Mouse (Mus musculus): ENCODE measurements around the gene Klk9.

Klk9 gene

GRCm38 (mm10) chr7:43791591-43791990 is at the start of gene Klk9:
Klk9 (plus strand) TSS chr7:43791891.
- no peak for DNase-seq

- DNase-seq, result peak; percentile 43 to 44
These were observed 43.9 kb upstream of the Klk9 start for GRCm38 (mm10) chr7:43747788-43748187.

DNA sequence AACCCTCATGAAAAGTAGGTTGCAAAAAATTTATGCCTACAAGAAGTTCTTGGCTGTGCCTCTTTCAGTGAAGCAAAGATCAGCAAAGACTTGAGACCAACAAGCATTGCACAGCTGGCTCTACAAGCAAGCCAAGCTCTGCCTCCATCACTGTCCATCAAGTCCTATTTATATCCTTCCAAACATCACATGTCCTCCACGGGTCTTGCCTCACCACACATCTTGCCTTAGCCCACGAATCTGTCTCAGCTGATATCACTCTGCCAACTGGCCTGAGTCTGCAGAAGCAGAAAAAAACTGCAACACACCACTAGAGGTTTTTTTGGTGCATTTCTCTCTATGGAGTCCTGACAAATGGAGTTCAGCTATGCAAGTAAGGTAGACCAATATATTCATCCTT is 38.9 kb upstream of the Klk9 start:
- DNase-seq, result no peak

DNA sequence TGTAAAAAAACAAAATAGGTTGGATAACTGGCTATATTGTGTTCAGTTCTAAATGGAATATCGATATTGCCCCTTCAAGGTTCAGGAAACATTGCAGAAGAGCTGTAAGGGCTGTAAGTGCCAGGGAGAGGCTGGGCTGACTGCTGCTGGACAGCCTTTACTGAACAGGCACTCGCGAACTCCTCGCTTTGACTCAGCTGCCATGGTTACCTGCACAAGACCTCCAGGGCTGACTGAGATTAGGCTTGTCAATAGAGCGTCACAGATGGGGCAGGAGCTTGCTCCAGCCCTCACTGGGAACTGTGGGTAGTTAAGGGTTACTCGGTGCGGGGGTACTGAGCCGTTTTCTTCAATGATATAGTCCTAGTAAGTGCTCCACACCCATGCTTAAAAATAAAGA is 25.2 kb upstream of the Klk9 start:
- DNase-seq, result no peak

GRCm38 (mm10) chr7:43768597-43768996 is 23.1 kb upstream of the Klk9 start, which contains the start of gene Klk12:
Klk12 (plus strand) TSS chr7:43768897.
- no peak for DNase-seq

- no peak for DNase-seq
These were observed 22.1 kb upstream of the Klk9 start for GRCm38 (mm10) chr7:43769636-43770035.

GRCm38 (mm10) chr7:43770701-43771100 is 21.0 kb upstream of the Klk9 start:
- no peak for DNase-seq

DNA sequence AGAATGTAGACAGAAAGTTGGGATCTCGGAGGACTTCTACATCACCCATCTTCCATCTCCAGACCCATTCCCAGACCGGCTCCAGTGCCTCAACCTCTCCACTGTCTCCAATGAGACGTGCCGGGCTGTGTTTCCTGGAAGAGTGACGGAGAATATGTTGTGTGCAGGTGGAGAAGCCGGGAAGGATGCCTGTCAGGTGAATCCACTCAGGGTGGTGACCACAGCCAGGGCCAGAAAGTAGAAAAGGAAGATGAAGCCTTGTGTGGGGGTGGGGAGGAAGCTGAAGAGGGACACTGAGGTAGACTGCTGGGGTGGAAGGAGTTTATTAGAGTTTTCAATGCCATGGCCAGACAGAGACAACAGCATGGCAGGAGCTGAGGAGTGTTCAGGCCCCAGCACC is 19.8 kb upstream of the Klk9 start:
- no peak for DNase-seq

- DNase-seq, result no peak
These were observed 18.8 kb upstream of the Klk9 start for GRCm38 (mm10) chr7:43772901-43773300.

DNA sequence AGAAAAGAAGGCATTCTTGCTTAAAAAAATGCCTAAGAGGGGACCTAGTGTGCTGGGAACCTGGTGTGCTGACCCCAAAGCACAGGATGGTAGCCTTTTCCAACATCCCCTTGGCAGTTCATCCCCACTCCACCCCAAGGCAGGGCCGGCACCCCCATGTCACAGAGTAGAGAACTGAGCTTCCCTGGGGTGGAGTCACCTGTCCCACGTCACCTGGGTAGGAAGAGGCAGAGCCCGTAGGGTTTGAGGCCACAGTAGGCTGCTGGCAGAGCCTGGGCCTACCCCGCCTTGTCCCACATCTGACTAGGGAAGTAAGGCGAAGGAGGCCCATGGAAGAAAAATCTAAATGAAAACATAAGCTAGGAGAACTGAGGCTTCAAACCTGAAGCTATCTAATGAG is 17.3 kb upstream of the Klk9 start, which contains the start of gene Klk11:
Klk11 (plus strand) TSS at position 241 of the 400 bp plus-strand sequence.
- no peak for DNase-seq

DNA sequence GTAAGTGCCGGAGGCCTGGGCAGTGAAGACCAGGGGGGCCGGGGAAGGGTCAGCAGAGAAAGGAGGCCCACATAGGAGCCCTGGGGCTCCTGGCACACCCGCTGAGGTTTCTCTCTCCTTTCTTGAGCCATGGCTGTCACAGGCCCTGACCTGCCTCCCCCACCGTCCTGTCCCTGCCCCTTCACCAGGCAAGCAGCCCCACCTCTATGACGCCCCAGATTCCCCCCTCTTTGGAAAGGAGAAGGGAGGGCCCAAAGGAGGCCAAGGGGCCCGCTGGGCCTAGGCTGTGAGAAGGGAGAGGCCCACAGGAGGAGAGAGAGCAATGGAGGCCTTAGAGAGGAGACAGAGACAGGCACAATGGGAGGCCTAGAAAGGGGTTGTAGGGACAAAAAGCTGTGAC is 16.9 kb upstream of the Klk9 start:
- DNase-seq, result no peak

- no peak for DNase-seq
These were observed 16.2 kb upstream of the Klk9 start for GRCm38 (mm10) chr7:43775311-43776057.

DNA sequence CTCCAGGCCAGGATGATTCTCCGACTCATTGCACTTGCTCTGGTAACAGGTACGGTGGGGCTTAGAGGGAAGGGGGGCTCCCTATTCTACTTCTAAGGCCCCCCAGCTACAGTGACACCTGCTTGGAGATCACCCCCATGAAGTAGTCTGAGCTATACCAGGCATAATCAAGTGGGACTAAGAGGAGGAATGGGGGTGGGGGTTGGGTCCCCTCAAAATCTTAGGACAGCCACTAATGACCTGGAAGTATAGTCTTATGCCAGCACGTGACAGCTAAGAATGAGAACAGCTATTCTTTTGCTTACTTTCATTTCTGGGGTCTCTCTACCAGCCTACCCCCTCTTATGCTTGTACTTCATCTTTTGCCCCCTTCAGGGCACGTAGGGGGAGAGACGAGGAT is 15.2 kb upstream of the Klk9 start:
- DNase-seq, result no peak

DNA sequence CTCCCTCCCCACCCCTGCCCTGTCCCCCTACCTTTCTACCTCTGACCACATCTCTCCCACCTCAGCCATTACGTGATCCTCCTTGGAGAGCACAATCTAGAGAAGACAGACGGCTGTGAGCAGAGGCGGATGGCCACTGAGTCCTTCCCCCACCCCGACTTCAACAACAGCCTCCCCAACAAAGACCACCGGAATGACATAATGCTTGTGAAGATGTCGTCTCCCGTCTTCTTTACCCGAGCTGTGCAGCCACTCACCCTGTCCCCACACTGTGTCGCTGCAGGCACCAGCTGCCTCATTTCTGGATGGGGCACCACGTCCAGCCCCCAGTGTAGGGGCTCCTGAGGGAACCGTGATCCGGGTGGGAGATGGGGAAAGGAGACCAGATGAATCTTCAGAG is 14.3 kb upstream of the Klk9 start:
- DNase-seq, result no peak

DNA sequence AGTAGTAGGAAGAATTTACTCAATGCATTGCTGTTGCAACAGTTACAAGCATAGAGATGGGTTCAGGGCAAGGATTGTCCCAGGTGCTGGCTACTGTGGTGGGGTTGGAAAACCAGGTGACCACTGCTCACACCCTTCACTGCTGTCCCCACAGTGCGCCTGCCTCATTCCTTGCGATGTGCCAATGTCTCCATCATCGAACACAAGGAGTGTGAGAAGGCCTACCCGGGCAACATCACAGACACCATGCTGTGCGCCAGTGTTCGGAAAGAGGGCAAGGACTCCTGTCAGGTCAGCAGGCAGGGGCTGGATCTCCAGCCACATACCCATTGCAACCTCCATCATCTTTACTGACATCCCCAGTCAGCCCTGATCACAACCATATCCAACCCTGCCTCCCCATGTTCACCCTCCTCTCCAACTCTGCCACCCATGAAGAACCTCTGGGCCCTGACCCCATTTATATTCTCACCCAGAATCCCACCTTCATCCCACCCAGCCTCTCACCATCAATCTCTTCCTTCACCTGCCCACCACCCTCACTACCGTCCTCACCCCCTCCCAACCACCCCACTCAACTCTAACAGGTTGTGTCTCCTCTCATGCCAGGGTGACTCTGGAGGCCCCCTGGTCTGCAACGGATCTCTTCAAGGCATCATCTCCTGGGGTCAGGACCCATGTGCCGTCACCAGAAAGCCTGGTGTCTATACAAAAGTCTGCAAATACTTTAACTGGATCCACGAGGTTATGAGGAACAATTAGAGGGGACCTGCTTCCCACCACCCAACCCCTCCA is 13.3 kb upstream of the Klk9 start:
- DNase-seq, result no peak

DNA sequence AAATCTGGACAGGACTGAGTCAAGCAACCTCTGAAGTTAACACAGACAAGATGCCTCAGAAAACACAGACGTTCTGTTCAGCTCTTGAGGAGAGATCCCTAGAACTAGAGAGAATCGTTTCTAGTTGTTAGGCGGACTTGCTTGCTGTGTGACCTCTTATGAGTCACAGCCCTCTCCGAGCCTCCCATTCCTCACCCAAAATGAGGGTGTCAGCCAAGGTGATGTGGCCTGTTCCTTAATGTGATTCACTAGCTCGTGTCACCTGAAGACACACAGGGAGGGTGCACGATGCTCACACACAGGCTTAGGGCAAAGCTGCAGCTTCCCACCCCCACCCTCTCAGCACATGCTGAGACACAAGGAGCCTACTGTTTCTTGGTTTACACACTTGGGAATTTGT is 11.4 kb upstream of the Klk9 start:
- no peak for DNase-seq

GRCm38 (mm10) chr7:43780746-43781145 is 10.9 kb upstream of the Klk9 start, which contains the start of gene Klk10:
Klk10 (plus strand) TSS chr7:43781035.
- no peak for DNase-seq

DNA sequence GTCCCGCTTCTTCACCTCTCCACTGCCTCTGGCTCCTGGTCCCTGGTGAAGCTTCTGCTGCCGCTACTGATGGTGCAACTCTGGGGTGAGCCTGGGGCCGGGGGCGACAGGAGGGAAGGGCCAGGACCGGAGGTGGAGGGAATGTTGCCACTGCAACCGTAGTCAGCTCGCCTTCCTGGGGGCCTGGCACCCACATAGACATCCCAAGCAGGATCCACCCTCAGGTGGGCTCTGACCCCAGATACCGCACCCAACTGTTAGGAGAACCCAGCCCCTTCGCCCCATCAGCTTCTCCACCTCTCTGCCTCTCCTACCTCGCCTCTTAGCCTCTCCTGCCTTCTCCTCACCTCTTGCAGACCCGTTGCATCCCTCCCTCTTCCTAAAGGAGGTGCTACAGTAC is 10.2 kb upstream of the Klk9 start:
- no peak for DNase-seq

DNA sequence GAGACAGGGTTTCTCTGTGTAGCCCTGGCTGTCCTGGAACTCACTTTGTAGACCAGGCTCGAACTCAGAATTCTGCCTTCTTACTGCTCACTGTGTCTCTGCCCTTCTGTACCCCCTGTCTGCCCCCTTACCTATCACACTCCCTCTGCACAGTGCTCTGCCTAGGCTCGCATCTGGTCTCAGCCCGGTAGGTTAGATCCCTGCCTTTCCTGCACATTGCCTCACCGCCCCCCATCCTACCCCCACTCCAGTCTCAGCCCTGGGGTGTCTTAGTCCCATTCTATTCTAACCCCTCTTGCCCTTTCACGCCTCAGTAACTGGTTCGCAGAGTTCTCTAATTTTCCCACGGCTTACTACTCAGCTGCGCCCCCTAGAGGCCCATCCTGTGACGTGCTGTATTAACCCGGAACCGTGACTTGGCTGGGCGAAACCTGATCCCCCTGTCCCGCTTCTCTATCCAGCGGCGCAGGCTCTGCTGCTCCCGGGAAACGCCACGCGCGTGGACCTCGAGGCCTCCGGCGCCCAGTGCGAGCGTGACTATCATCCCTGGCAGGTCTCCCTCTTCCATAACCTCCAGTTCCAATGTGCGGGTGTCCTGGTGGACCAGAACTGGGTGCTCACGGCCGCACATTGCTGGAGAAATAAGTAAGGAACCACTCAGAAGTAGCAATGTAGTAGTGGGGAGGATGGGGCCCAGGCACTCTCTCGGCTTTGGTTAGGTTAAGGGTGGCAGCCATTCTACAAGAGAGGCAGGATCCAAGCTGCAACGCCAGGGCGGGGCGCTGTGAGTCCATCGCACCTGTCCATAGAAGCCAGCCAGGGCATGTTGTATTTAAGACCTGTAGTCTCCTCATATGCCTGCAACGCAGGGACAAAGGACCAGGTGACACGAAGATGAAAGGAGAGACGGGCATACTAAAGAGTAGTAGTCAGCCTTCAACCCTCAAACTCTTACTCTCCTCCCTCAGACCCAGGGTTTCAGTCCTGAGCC is 9.1 kb upstream of the Klk9 start:
- peak; percentile 73 to 88 for DNase-seq

DNA sequence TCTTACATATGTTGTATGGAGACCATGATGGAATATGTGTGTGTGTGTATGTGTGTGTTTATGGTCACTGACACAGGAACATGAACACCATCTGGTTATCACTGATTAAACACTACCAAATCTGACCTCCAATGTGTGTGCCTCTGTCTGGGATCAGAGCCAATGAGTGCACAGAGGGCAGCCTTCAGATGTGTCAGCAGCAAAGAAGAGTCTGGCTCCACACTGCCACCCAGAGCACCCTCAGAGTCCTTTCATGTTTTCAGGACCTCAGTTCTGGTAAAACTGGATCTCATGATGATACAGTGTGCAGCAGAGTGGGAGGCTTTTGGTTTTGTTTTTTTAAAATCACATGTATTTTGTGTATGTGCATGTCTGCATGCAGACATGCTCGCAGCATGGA is 6.4 kb upstream of the Klk9 start:
- DNase-seq, result peak in 1 of 2 experiments; percentile 23

DNA sequence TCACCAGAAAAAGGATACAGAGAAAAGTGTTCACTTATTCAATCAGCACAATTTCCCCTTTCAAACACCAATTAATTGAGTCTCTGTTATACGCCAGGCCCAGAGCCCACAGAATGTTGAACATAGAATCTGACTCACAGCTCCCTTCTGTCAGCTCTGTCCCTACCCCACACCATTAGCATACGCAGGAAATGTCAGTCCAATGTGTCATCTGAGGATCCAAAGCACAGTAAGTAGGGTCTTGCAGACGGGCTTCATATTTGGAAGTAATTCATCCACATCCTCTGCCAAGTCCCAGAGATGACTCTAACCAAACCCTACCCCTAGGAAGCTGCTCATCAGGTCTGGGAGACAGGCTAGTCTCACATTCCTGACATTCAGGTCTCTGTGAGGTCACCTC is 3.6 kb upstream of the Klk9 start:
- DNase-seq, result no peak

DNA sequence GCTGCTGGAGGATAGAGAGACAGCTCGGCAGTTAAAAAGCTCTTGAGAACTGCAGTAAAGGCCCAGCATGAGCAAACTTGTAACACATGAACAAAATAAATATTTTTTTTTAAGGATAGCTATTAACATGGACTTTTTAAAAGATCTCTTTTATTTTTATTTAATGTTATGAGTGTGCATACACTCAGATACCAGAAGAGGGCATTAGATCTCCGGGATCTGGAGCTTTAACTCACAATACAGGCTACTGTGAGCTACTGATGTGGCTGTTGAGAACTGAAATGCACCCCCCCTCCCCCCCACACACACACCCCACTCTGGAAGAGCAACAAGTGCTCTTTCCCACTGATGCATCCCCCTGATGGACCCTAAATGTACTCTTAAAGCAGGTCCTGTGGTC is 2.4 kb upstream of the Klk9 start:
- no peak for DNase-seq

DNA sequence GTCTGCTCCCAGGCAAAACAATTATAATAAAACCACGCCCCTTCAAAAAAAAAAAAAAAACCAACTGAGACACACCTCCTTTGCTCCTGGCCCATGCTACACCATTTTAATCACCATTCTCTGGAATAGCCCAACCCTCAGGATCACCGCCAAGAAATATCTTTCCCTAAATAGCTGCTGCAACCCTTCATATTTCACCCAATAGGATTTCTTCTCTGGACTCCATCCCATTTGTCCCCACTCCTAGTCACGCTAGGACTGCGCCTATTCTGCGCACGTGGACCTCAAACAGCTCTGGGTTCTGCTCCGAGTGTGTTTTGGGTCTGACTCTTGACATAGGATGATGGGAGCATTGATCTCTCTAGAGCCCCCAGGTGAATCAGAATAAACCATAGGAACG is 4.7 kb downstream of the Klk9 start:
- no peak for DNase-seq

Measured in lung, postnatal 4 days (tissue).